ENCODE assay signal across 8 mouse cellular contexts in the genomic region with DNA sequence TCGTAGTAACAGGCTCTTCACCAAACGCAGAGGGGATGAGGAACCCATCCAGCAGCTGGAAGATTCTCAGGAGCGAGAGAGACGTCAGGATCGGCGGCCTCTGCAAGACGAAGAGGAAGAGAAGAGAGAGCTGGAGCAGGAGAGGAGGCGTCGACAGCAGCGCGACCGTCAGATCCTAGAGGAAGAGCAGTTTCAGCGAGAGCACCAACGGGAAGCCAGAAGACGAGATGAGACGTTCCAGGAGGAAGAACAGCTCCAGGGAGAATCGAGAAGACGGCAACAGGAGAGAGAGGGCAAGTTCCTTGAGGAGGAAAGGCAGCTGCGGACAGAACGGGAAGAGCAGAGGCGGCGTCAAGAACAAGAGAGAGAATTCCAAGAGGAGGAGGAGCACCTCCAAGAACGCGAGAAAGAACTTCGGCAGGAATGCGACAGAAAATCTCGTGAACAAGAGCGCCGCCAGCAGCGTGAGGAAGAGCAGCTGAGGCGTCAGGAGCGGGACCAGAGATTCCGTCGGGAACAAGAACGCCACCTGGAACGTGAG. TPM values are rescaled to one million over a fixed set of nuclear protein-coding genes. Genes with fewer than 3 reads are reported as not detected.
A peak's percentile ranks its signal among the peaks of the same experiment; 100 is the strongest.
DNase-seq lines count a peak whose midpoint lies in the region; ATAC-seq and TF ChIP-seq lines count a peak whose summit lies in the region.

No protein-coding gene starts in this region.

- peaks cover 26% of the 10 kb centered on the region for H3K27me3 ChIP-seq in spleen, adult 2 months (ENCODE audit: control insufficient read depth, insufficient read depth, low read length)
- H3K27me3 ChIP-seq in embryonic facial prominence, embryonic 14.5 days (replicated peaks; ENCODE audit: control insufficient read depth, insufficient read depth, low read length), result peaks cover 61% of the 10 kb centered on the region
- H3K27me3 ChIP-seq in hindbrain, embryonic 10.5 days (ENCODE audit: insufficient read depth, poor library complexity, severe bottlenecking), result peaks cover 91% of the 10 kb centered on the region

- DNase-seq in spleen, adult 2 months (ENCODE audit: low read depth in 1 of 2, low spot score in 2 of 2), result no peak
- no peak for DNase-seq in spleen, adult 12 weeks (ENCODE audit: low spot score)
- peak; percentile 71 for DNase-seq in embryonic facial prominence, embryonic 14.5 days (ENCODE audit: low spot score)
- DNase-seq in hindbrain, embryonic 10.5 days (ENCODE audit: low spot score), result no peak
- DNase-seq in layer of hippocampus, postnatal 14 days (ENCODE audit: low spot score in 2 of 2), result peak; percentile 7 to 12
- DNase-seq in lung, postnatal 36 days, result peak; percentile 21
- DNase-seq in right cerebral cortex, postnatal 36 days (ENCODE audit: low spot score in 2 of 2), result peak; percentile 7 to 10
- no peak for DNase-seq in thymus, postnatal 25 days

- no peak for TF ChIP-seq CTCF in spleen, adult 2 months (IDR thresholded peaks at IDR 0.05; ENCODE audit: extremely low read depth, insufficient read depth, insufficient read length, insufficient replicate concordance)

- no peaks in the 10 kb centered on the region for H3K36me3 ChIP-seq in spleen, adult 2 months (ENCODE audit: control insufficient read depth, insufficient read depth, low read length)
- no peaks in the 10 kb centered on the region for H3K36me3 ChIP-seq in embryonic facial prominence, embryonic 14.5 days (ENCODE audit: control insufficient read depth, insufficient read depth, low read length)
- H3K36me3 ChIP-seq in hindbrain, embryonic 10.5 days, result no peaks in the 10 kb centered on the region

- peak overlapping the region; percentile 45; the same call in 1 of the 2 replicates for H3K4me3 ChIP-seq in spleen, adult 2 months (ENCODE audit: extremely low read depth, insufficient read depth, insufficient read length)
- H3K4me3 ChIP-seq in embryonic facial prominence, embryonic 14.5 days (ENCODE audit: low read depth, low read length), result peak overlapping the region; percentile 60
- H3K4me3 ChIP-seq in hindbrain, embryonic 10.5 days, result peak overlapping the region; percentile 67

- no peak for ATAC-seq in embryonic facial prominence, embryonic 14.5 days (ENCODE audit: low read depth)

- 4% methylated on average over 36 of the region's 36 CpGs for WGBS in spleen, adult 2 months
- under 1% methylated on average over 36 of the region's 36 CpGs for WGBS in embryonic facial prominence, embryonic 14.5 days
- under 1% methylated on average over 36 of the region's 36 CpGs for WGBS in hindbrain, embryonic 10.5 days

- no peaks in the 10 kb centered on the region for H3K9me3 ChIP-seq in embryonic facial prominence, embryonic 14.5 days (ENCODE audit: control insufficient read depth, low read length)
- H3K9me3 ChIP-seq in hindbrain, embryonic 10.5 days, result no peaks in the 10 kb centered on the region

- H3K27ac ChIP-seq in spleen, adult 2 months (ENCODE audit: insufficient read depth, low read length), result no peak overlapping the region
- no peak overlapping the region for H3K27ac ChIP-seq in embryonic facial prominence, embryonic 14.5 days (replicated peaks; ENCODE audit: low read depth, low read length)
- peak overlapping the region; percentile 78; the same call in 1 of the 2 replicates for H3K27ac ChIP-seq in hindbrain, embryonic 10.5 days

- H3K9ac ChIP-seq in embryonic facial prominence, embryonic 14.5 days (ENCODE audit: low read depth, low read length), result peak overlapping the region; percentile 51; the same call in 1 of the 2 replicates

- TF ChIP-seq POLR2A in spleen, adult 2 months (IDR thresholded peaks at IDR 0.05; ENCODE audit: low read depth, low read length), result no peak

- H3K4me1 ChIP-seq in spleen, adult 2 months (ENCODE audit: control insufficient read depth, insufficient read depth, insufficient read length), result peaks cover 6% of the 10 kb centered on the region; the same call in 1 of the 2 replicates
- H3K4me1 ChIP-seq in embryonic facial prominence, embryonic 14.5 days (ENCODE audit: control insufficient read depth, insufficient read depth, low read length), result peaks cover 4% of the 10 kb centered on the region; the same call in 1 of the 2 replicates
- H3K4me1 ChIP-seq in hindbrain, embryonic 10.5 days (replicated peaks), result peaks cover 37% of the 10 kb centered on the region

- peak overlapping the region; percentile 94 for H3K4me2 ChIP-seq in embryonic facial prominence, embryonic 14.5 days (ENCODE audit: low read depth, low read length)

RNA-seq across cellular contexts. Expression of a gene that starts 3.1 kb away (rescaled TPM):
- polyA plus RNA-seq in spleen, adult 2 months (2012; rRNA removed), result 0.01 TPM in 1 of 2 replicates, not detected in the other
- 3.4 and 4.2 TPM in 2 replicates for polyA plus RNA-seq in embryonic facial prominence, embryonic 14.5 days (2014; fragmentation: Nextera tagmentation; extraction: Ambion mirVana)
- polyA plus RNA-seq in hindbrain, embryonic 10.5 days (2016; fragmentation: Nextera tagmentation; extraction: Ambion mirVana), result 0.54 and 0.81 TPM in 2 replicates
- total RNA-seq in layer of hippocampus, postnatal 14 days (2021), result 1 to 10 TPM in 1 of 2 experiments, under 1 TPM in 1; 0.90 to 1.0 TPM

RNA-seq across cellular contexts. Expression of a gene that starts 23.3 kb away (rescaled TPM):
- polyA plus RNA-seq in spleen, adult 2 months (2012; rRNA removed), result not detected in 2 replicates
- polyA plus RNA-seq in embryonic facial prominence, embryonic 14.5 days (2014; fragmentation: Nextera tagmentation; extraction: Ambion mirVana), result 0.18 TPM in 1 of 2 replicates, not detected in the other
- not detected in 2 replicates for polyA plus RNA-seq in hindbrain, embryonic 10.5 days (2016; fragmentation: Nextera tagmentation; extraction: Ambion mirVana)
- not detected for total RNA-seq in layer of hippocampus, postnatal 14 days (2021)

RNA-seq across cellular contexts. Expression of a gene that starts 51.7 kb away (rescaled TPM):
- not detected in 2 replicates for polyA plus RNA-seq in spleen, adult 2 months (2012; rRNA removed)
- 0.71 and 3.3 TPM in 2 replicates for polyA plus RNA-seq in embryonic facial prominence, embryonic 14.5 days (2014; fragmentation: Nextera tagmentation; extraction: Ambion mirVana)
- polyA plus RNA-seq in hindbrain, embryonic 10.5 days (2016; fragmentation: Nextera tagmentation; extraction: Ambion mirVana), result not detected in 2 replicates
- not detected for total RNA-seq in layer of hippocampus, postnatal 14 days (2021)

Comparison
In these comparisons a context has a peak if more than half of its experiments do, and no peak if none do; other contexts are left out.
1. DNase-seq: peak in embryonic facial prominence, embryonic 14.5 days (single experiment), layer of hippocampus, postnatal 14 days (2 of 2), lung, postnatal 36 days (single experiment) and right cerebral cortex, postnatal 36 days (2 of 2); none in spleen, adult 2 months (0 of 2), spleen, adult 12 weeks (single experiment), hindbrain, embryonic 10.5 days (single experiment) and thymus, postnatal 25 days (single experiment).
2. Peak in every context shown above with its lines, with median percentiles within 50 percentile points of each other: H3K4me3 ChIP-seq.